In genomic region chr9:121823051-121823450, GRCm38 (mm10) we compare ENCODE assay signal across 7 mouse cellular contexts. TPM values are rescaled to one million over a fixed set of nuclear protein-coding genes. Genes with fewer than 3 reads are reported as not detected.
DNase-seq lines count a peak whose midpoint lies in the region; ATAC-seq and TF ChIP-seq lines count a peak whose summit lies in the region.

No protein-coding gene starts in this region.

- no peak overlapping the region for H3K4me2 ChIP-seq in midbrain, embryonic 13.5 days (replicated peaks)

- no peak for ATAC-seq in midbrain, embryonic 13.5 days

- DNase-seq in kidney, adult 18-20 months: peak; percentile 57
- no peak for DNase-seq in kidney, postnatal 10 days
- DNase-seq in cerebellum, adult 18-20 months: peak; percentile 72 to 85
- DNase-seq in gastrocnemius, postnatal 10 days: no peak
- no peak for DNase-seq in lung, postnatal 36 days

- no peak for TF ChIP-seq POLR2A in cortical plate, adult 2 months (IDR thresholded peaks at IDR 0.05; ENCODE audit: extremely low read depth, insufficient read depth, low read length)

- peak overlapping the region; percentile 32; the same call in 1 of the 2 replicates for H3K27ac ChIP-seq in cortical plate, adult 2 months (ENCODE audit: insufficient read depth, low read length)
- peak overlapping the region; percentile 59 for H3K27ac ChIP-seq in midbrain, embryonic 13.5 days

- peaks cover 19% of the 10 kb centered on the region for H3K4me1 ChIP-seq in cortical plate, adult 2 months (ENCODE audit: control insufficient read depth, insufficient read depth, low read length)
- peaks cover 14% of the 10 kb centered on the region for H3K4me1 ChIP-seq in midbrain, embryonic 13.5 days (replicated peaks)

- no peaks in the 10 kb centered on the region for H3K36me3 ChIP-seq in midbrain, embryonic 13.5 days

- no peaks in the 10 kb centered on the region for H3K27me3 ChIP-seq in midbrain, embryonic 13.5 days

- no peak for TF ChIP-seq CTCF in cortical plate, adult 2 months (IDR thresholded peaks at IDR 0.05; ENCODE audit: extremely low read depth, insufficient read depth, low read length)

- no peak overlapping the region for H3K4me3 ChIP-seq in cortical plate, adult 2 months (ENCODE audit: insufficient read depth, low read length)
- H3K4me3 ChIP-seq in midbrain, embryonic 13.5 days (replicated peaks): no peak overlapping the region

- H3K9ac ChIP-seq in midbrain, embryonic 13.5 days (replicated peaks): peak overlapping the region; percentile 28; the same call in 1 of the 2 replicates

- no peaks in the 10 kb centered on the region for H3K9me3 ChIP-seq in midbrain, embryonic 13.5 days

- WGBS in midbrain, embryonic 13.5 days: 96% methylated on average over 1 of the region's 1 CpGs

RNA-seq across cellular contexts. Expression of gene Ccdc13, which starts 16.2 kb away (rescaled TPM):
- polyA plus RNA-seq in cortical plate, adult 2 months (2012; rRNA removed): 11.8 and 13.4 TPM in 2 replicates
- polyA plus RNA-seq in midbrain, embryonic 13.5 days (2015; fragmentation: Nextera tagmentation; extraction: Ambion mirVana): 2.8 and 5.0 TPM in 2 replicates
- under 1 TPM; 0.79 to 0.85 TPM for total RNA-seq in gastrocnemius, postnatal 10 days (2021)

RNA-seq across cellular contexts. Expression of gene Hhatl, which starts 30.7 kb away (rescaled TPM):
- 21.2 and 22.4 TPM in 2 replicates for polyA plus RNA-seq in cortical plate, adult 2 months (2012; rRNA removed)
- 0.24 TPM in 1 of 2 replicates, not detected in the other for polyA plus RNA-seq in midbrain, embryonic 13.5 days (2015; fragmentation: Nextera tagmentation; extraction: Ambion mirVana)
- total RNA-seq in gastrocnemius, postnatal 10 days (2021): 100 to 1,000 TPM; 256 to 285 TPM

RNA-seq across cellular contexts. Expression of gene Higd1a, which starts 35.1 kb away (rescaled TPM):
- polyA plus RNA-seq in cortical plate, adult 2 months (2012; rRNA removed): 97.6 and 101 TPM in 2 replicates
- polyA plus RNA-seq in midbrain, embryonic 13.5 days (2015; fragmentation: Nextera tagmentation; extraction: Ambion mirVana): 146 TPM in 2 replicates
- 10 to 100 TPM; 75.4 to 98.1 TPM for total RNA-seq in gastrocnemius, postnatal 10 days (2021)

RNA-seq across cellular contexts. Expression of gene Klhl40, which starts 45.6 kb away (rescaled TPM):
- polyA plus RNA-seq in cortical plate, adult 2 months (2012; rRNA removed): 6.6 and 8.7 TPM in 2 replicates
- 0.43 and 0.69 TPM in 2 replicates for polyA plus RNA-seq in midbrain, embryonic 13.5 days (2015; fragmentation: Nextera tagmentation; extraction: Ambion mirVana)
- 100 to 1,000 TPM; 113 to 118 TPM for total RNA-seq in gastrocnemius, postnatal 10 days (2021)

Comparison
In these comparisons a context has a peak if more than half of its experiments do, and no peak if none do; other contexts are left out.
1. DNase-seq: peak in kidney, adult 18-20 months (single experiment) and cerebellum, adult 18-20 months (2 of 2); none in kidney, postnatal 10 days (single experiment), gastrocnemius, postnatal 10 days (single experiment) and lung, postnatal 36 days (single experiment).
2. RNA of gene Hhatl, which starts 30.7 kb away (polyA plus RNA-seq): 21.2 to 22.4 TPM in cortical plate, adult 2 months; 0.24 TPM in midbrain, embryonic 13.5 days; every median in the first group is over 10 times any median in the second.